Mouse (Mus musculus): Measurements from ENCODE around the gene Esyt1.

DNA sequence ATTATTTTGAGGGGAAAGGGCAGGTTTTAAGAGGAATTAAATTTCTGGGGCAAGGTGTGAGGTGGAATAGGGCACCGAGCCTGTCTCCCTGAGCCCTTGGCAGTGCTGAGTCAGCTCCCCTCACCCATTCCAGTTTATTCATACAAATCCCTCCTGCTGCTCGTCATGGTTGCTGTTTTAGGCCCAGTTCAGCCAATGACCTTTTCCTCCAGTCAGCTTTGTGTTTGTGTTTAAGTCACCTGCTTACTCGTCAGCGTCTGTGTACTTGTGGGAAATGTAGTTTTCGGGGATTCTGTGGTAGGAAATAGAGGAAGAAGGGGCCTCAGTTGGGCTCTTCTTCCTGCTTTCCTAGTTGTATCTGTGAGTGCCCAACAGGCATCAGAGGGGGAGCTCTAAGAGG is 36.3 kb downstream of the Esyt1 start:
- TF ChIP-seq ETS1 (conservative IDR thresholded peaks at IDR 0.05; ENCODE audit: low read depth, low read length) (no peak), POLR2A (IDR thresholded peaks at IDR 0.05; ENCODE audit: low read depth, low read length) (no peak)

Measured in CH12.LX (cell line).